Mouse (Mus musculus) forebrain, embryonic 12.5 days (tissue): ENCODE results near the gene Olfr170. TPM values are rescaled to one million over a fixed set of nuclear protein-coding genes. Genes with fewer than 3 reads are reported as not detected.
"Not testable (repeated sequence)": the region's sequence is repeated elsewhere in the genome, so short reads cannot be mapped to it uniquely, and the experiment has no call there.

Source experiments
- ATAC-seq: fragments of 200-750 bp; cut with Nextera tagmentation; 2 replicates; pipeline ENCODE4 v1.8.0; 2017; ENCODE audit warnings: moderate TSS enrichment; ENCODE audit not compliant: low FRiP score
- H3K27ac ChIP-seq: fragments of 300-500 bp; sonication (generic); 2 replicates; pipeline ENCODE4 v1.5.1; 2016; ENCODE audit warnings: mild to moderate bottlenecking
- H3K27me3 ChIP-seq: fragments of 300-500 bp; sonication (generic); 2 replicates; pipeline ENCODE4 v1.6.1; 2016; ENCODE audit warnings: mild to moderate bottlenecking
- H3K36me3 ChIP-seq: fragments of 300-500 bp; sonication (generic); replicated peaks from 2 replicates; pipeline ENCODE4 v1.6.1; 2016; ENCODE audit warnings: mild to moderate bottlenecking
- H3K4me1 ChIP-seq: fragments of 300-500 bp; sonication (generic); 2 replicates; pipeline ENCODE4 v1.6.1; 2016
- H3K4me2 ChIP-seq: fragments of 300-500 bp; sonication (generic); 2 replicates; pipeline ENCODE4 v1.6.1; 2016; ENCODE audit warnings: mild to moderate bottlenecking, moderate library complexity
- H3K4me3 ChIP-seq: fragments of 300-500 bp; sonication (generic); replicated peaks from 2 replicates; pipeline ENCODE4 v1.5.1; 2016; ENCODE audit warnings: mild to moderate bottlenecking
- H3K9ac ChIP-seq: fragments of 300-500 bp; sonication (generic); 2 replicates; pipeline ENCODE4 v1.6.1; 2016; ENCODE audit warnings: mild to moderate bottlenecking
- H3K9me3 ChIP-seq: fragments of 300-500 bp; sonication (generic); 2 replicates; pipeline ENCODE4 v1.6.1; 2016
- WGBS: fragments of 180-500 bp; shearing (Covaris S2); methylation state at CpG from one replicate; pipeline ENCODE4 v1.1.7; 2016; 5-methylcytosine and 5-hydroxymethylcytosine counted together
- polyA plus RNA-seq: library from polyadenylated mRNA; unstranded; fragments of >200 nt; fragmentation: Nextera tagmentation; extraction: Ambion mirVana; gene quantifications from 2 replicates; pipeline ENCODE4 v1.2.1, GENCODE M21; 2016

Olfr170 gene
- not detected in 2 replicates for polyA plus RNA-seq

DNA sequence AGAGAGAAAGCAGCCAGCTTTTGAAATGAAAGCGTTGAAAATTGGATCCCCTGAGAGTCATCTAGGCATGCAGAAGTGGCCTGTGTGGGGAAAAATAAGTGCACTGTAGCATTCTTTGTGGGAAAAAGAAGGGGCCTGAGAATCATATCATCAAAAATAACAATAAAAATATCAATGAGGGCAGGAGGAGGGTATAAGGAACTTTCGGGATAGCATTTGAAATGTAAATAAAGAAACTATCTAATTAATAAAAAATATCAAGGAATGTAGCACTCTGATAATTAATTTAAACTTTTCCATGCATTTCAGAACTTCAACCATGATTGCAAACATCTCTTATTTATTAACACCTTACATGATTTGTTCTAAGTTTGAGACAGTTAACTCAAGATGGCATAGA, at the start of gene Olfr170:
Gene Olfr170, minus strand, starts transcription at position 101 of the 400 bp plus-strand sequence.
- not testable (repeated sequence) for H3K9me3 ChIP-seq, H3K36me3 ChIP-seq, ATAC-seq, H3K4me2 ChIP-seq, H3K4me3 ChIP-seq, H3K27me3 ChIP-seq, H3K4me1 ChIP-seq, H3K27ac ChIP-seq, H3K9ac ChIP-seq
- 87% methylated on average over 2 of the region's 2 CpGs for WGBS

GRCm38 (mm10) chr16:19629816-19630215, 18.1 kb upstream of the Olfr170 start, which contains the start of gene Olfr171:
Gene Olfr171 (minus strand): TSS chr16:19629916.
- no peaks in the 10 kb centered on the region for H3K4me1 ChIP-seq
- H3K9ac ChIP-seq: no peak within 1 kb of the TSS
- no peak within 1 kb of the TSS for H3K4me3 ChIP-seq
- H3K27me3 ChIP-seq: no peaks in the 10 kb centered on the region
- H3K4me2 ChIP-seq: no peak within 1 kb of the TSS
- H3K36me3 ChIP-seq: no peaks in the 10 kb centered on the region
- no peak for ATAC-seq
- H3K27ac ChIP-seq: no peak within 1 kb of the TSS
- H3K9me3 ChIP-seq: peaks cover 13% of the 10 kb centered on the region; the same call in 1 of the 2 replicates
- WGBS: 88% methylated on average over 1 of the region's 1 CpGs

- H3K9me3 ChIP-seq: no peaks in the 10 kb centered on the region
- WGBS: 64% methylated on average over 2 of the region's 2 CpGs
- no peak overlapping the region for H3K27ac ChIP-seq
- H3K36me3 ChIP-seq: no peaks in the 10 kb centered on the region
- ATAC-seq: no peak
- H3K4me2 ChIP-seq: no peak overlapping the region
- no peak overlapping the region for H3K9ac ChIP-seq
- no peaks in the 10 kb centered on the region for H3K4me1 ChIP-seq
- H3K27me3 ChIP-seq: no peaks in the 10 kb centered on the region
- no peak overlapping the region for H3K4me3 ChIP-seq
Measured at GRCm38 (mm10) chr16:19603166-19603565, 8.5 kb downstream of the Olfr170 start.

- ATAC-seq, H3K9me3 ChIP-seq, H3K4me1 ChIP-seq, H3K9ac ChIP-seq, H3K36me3 ChIP-seq, H3K4me2 ChIP-seq, H3K27ac ChIP-seq, H3K4me3 ChIP-seq, H3K27me3 ChIP-seq: not testable (repeated sequence)
- 94% methylated on average over 2 of the region's 2 CpGs for WGBS
Measured at GRCm38 (mm10) chr16:19571709-19572108, 40.0 kb downstream of the Olfr170 start, which contains the start of gene Olfr169. Gene Olfr169 (minus strand): TSS chr16:19571809.

Other genes with a start within 250 kb of the Olfr170 start
- not detected in 2 replicates for gene Olfr165, start 188.7 kb downstream of the Olfr170 start, polyA plus RNA-seq
- not detected in 2 replicates for gene Olfr166, start 128.2 kb downstream of the Olfr170 start, polyA plus RNA-seq
- not detected in 2 replicates for gene Olfr167, start 89.6 kb downstream of the Olfr170 start, polyA plus RNA-seq
- gene Olfr168, start 76.3 kb downstream of the Olfr170 start, polyA plus RNA-seq: not detected in 2 replicates
- gene Olfr169, start 40.1 kb downstream of the Olfr170 start, polyA plus RNA-seq: not detected in 2 replicates
- gene Olfr171, start 18.0 kb upstream of the Olfr170 start, polyA plus RNA-seq: not detected in 2 replicates
- not detected in 2 replicates for gene Lamp3, start 94.5 kb upstream of the Olfr170 start, polyA plus RNA-seq
- 53.7 and 57.8 TPM in 2 replicates for gene B3gnt5, start 148.3 kb upstream of the Olfr170 start, polyA plus RNA-seq